Mouse (Mus musculus): ENCODE data around the gene Pik3c2g.

Gene Pik3c2g

DNA sequence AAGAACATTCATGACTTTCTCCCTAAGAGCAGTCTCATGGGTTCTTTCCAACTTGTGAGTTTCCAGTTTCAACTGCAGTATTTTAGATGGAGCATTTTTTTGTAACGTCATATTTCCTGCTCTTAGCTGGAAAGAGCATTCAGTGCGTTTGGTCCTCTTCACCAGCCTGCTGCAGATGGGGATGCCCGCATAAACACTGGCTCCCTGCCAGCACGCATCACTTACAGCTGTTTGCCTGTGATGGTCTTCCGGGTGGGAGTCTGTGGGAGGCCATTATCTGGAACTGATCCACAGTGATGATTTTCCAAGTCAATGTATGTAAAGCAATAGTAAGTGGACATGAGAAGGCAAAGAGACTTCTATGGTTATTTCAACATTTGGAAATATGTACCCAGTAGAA is 151.3 kb downstream of the Pik3c2g start:
- DNase-seq = no peak

DNA sequence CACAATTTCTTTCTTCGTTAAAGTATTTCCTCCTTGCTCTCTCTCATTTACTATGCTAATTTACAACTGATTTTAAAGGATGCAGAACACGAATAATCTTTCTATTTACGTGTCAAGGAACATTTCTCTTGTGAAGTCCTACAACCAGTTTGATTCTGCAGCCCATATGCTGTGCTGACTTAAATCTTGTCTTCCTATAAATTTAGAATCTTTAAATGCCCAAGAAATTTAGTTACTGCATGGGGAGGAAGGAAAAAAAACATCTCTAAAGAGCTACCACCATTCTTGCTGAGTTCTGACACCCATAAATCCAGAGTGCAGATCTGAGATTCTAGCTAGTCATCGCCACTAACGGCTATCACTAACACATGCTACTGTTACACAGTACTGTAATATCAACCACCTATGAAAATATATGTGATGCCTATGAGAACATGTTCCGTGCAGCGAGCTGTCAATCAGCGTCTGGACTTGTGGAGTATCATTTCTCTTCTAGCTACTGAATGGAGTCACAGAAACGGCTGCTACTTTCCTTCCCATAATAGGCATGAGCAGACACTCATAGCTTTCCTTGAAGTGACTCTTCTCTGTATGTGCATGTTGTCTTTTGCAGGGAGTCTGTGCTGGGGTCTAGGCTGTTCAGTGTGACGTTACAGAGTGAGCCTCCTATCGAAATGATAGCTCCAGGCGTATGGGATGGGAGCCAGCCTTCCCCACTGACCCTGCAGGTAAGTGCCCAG is 155.8 kb downstream of the Pik3c2g start:
- DNase-seq = no peak

DNA sequence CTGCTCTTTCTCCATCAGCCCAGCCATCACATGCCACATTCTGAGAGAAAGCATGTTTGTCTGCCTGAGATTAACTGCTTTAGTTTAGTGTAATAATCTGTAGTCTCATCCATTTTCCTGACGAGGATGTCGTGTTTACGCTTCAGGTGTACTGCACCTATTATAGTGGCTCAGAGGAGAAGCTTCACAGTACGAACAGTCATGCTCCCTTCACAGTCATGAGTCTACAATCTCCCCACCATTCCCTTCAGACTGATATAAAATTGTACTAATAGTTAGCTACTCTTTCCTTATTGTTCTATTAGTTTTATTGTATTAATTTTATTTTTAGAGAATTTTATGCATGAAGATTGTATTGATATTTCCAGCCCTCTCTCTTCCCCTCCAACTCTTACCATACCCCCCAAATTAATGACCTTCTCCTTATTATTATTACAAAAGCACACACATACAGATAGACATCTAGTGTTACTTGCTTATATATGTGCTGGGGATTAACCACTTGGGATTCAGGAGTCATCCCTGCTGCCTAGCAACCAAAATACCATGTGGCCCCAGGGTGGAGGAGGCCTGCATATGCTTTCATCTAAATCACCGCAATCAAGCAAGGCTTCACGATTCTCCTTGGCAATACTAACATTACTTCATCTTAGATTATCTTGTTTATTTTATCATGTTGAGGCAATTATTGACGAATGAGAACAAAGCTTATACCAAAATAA is 159.9 kb downstream of the Pik3c2g start:
- no peak for DNase-seq

DNA sequence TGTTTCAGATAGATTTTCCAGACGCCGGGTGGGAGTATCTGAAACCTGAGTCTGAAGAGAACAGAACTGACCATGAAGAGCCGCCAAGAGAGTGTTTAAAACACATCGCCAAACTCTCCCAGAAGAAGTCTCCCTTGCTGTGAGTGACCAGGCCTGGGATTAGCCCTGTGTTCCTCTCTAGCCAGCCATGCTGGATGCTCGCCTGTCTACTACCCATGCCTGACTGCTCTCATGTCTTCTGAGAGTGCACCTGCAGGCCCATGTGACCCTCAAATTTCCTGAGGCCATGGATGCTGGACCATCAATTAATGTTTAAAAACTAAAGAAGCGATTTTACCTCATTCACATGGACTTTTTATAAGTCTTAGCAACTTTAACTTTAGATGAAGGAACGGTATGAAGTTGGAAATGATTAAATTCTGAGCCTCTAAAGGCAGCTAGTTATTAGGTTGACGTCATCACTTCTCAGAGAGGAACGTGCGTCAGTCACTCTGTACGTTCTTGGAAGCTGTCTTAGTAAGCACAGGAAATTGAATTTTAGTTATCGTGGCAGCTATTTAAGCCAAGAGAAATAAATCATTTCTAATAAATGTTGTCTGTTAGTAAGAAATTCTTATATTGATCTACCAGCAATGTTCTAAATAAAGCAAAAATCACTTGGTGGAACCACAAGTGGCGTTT is 161.2 kb downstream of the Pik3c2g start:
- DNase-seq = no peak

DNA sequence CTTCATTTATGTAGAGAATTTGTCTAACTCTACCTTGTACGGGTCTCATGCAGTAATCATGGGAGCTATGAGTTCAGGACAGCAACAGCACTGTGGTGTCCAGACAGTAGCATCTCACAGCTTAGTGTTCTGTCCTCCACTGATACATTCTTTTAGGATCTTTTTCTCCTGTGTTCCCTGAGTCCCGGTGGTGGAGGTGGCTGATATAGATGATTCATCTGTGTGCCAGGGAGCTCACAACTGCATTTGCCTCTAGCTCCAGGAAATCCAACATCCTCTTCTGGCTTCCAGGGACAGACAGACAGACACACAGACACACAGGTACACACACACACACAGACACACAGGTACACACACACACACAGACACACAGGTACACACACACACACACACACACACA is 163.6 kb downstream of the Pik3c2g start:
- DNase-seq = no peak

DNA sequence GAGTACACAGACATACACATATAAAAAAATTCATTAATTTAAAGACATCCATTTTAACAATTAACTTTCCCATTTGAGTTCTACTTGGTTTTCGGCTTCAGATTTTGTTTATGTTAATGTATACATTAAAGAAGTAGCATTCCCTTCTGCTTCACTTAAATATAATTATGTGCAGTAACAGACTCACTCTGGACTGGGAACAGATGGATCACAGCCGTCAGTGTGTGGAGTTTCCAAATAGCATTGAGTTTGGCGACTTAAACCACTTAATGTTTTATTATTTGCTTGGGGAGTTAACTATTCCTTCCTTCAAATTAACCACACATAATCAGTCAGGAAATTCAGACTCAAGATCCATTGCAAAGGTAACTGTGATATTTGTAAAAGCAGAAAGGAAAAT is 164.0 kb downstream of the Pik3c2g start:
- DNase-seq = no peak

DNA sequence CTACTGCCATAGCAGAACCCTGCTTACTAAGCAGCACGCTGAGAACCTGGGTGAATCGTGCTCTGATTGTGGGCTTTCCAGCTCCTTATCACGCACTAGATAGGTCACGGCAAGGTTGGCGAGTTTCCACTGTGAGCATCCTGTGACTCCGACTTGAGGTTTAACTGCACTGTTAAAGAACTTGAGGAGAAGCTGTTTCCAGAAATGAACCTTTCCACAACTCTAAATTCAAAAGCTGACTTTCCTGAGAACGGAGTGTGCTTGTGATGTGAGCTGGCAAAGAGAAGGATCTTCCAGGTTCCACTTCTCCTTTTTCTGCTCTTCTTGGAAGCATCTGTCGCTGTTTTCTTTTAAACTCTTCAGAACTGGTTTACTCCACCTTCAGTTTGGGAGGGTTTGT is 170.9 kb downstream of the Pik3c2g start:
- DNase-seq = no peak

DNA sequence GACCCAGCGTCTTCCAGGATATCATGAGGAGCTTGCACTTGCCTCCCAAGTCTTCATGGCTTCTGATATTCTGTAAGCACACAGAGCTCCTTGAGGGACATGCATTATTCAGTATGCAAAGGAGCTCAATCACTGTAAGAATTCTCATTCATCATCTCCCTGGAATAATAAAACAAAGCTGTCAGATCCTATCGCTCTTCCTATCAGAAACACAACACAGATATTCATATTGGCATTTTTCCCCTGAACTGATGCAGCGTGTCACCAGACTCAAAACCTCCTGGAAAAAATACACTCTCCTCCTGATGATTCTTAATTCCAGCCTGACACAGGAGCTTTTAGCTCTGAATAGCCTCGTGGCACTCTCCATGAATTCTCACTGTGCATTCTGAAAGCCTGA is 174.0 kb downstream of the Pik3c2g start:
- DNase-seq = no peak

DNA sequence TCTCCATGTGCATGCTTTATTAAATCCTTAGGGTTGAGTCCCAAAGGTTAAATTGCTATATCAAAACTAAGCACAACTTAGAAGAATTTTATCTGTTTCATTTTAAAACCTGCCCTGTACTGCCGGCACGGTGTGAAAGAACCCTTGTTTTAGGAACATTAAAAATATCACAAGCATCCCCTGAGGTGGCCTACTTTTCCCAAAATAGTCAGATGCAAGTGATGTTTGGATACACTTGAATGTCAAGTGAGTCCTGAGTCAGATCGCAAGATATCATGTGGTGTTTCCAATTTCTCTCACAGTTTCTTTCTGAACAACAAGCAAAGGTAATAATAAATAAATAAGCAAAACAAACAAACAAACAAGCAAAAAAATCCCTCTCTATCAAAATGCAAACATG is 177.4 kb downstream of the Pik3c2g start:
- no peak for DNase-seq

DNA sequence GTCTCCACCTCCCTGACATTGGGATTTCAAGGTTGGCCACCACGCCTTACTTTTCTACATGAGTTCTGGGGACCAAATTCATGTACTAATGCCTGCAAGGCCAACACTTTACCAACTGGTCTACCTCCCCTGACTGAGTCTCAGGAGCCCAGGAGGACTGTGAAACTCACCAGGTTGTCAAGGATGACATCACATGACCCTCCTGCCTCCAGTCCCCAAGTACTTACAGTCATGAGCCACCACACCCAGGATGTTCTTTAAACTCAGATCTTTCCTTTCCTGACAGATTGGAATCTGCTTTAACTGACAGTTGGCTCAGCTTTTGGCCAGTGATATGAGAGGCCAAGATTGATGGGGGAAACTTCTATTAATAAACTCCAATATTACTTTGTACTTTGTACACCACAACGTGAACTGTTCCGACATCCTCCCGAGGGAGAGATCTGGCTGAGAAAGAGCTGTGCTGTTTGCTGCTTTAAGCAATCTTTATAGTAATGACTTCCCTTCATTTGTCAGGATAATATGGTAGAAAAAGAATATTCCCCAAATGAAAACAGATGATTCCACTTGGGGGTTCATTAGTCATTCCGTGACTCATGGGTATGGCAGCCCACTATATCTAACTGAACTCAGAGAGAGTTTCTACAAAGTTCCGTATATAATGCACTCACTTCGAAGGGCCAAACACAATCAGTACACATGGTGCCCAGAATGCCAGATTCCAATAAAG is 182.9 kb downstream of the Pik3c2g start:
- DNase-seq = no peak

DNA sequence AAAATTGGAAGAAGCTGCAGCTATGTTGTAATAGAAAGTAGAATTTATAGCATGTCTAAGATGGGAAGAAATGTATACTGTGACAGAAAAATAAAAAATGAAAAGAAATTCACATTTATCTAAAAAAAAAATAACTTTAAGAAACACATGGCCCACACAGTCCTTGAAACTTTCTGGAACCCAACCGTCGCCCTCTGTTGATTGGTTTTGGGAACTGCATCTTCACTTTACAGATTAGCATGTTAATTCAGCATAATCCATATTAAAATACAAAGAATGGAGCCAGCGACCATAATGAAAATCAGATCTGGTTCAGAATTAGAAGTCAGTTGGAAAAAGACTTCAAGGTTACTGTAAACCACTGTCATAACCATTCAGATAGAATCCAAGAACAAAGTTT is 183.5 kb downstream of the Pik3c2g start:
- no peak for DNase-seq

DNA sequence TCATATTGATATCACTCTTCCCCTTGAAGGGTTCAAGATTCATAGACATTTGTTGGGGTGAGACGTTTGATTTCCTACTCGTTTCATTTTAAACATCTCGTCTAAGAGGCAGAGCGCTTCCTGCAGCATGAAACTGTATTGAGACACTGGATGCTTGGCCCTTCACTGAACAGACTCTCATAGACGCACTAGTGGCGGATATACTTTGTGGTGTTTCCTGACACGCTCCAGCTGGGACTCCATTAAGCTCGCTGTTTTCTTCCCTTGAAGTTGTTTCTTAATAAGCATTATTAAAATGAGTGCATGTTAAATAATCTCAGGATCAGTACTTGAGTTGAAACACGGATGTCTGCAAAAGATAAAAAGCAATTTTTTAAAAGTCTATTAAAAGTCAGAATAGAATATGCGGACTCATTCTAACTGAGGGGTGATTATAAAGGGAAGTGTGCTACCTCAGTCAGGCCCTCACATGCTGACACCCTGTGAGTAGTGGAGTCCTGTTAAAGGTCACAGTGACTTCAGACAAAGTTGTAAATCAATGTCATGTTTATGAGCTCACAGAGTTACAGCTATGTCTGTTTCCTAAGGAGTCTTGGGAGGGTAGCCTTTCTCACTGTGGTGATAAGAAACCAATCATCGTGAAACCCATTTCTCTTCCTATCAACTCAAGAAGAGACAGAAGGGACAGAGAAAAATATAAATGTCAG is 190.7 kb downstream of the Pik3c2g start:
- DNase-seq = no peak

DNA sequence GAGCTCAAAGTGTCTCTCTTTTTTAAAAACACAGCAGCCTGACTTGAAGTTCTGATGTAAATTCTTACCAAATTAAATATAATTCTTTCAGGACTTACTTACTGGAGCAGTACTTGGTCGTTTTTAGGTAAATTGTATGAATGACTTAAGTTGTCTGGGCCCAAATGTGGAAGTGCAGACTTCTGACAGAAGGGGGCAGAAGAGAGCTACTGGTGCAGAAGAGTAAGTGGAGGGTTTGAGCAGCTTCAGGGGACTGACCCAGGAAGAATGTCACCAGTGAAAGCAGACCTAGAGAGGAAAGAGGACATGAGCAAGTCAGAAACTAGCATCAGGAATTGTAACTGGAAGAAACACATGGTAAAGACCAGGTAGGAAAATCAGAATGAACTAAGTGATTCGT is 193.0 kb downstream of the Pik3c2g start:
- DNase-seq = no peak

DNA sequence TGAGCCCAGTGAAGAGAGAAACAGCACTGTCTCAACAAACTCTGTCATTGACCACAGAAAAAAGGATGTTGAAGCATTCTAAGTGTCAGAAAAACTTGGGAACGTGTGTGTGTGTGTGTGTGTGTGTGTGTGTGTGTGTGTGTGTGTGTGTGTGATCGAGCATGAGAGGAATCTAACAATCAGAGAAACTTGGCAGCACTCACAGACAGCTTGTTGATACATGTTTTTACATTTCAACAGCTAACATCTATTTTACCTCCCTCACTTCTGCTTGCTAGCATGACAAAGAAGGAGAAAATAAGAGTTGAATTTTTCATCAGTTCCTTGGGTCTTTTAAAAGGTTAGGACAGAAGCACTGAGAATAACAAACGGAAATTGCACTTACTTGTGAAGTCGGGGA is 202.5 kb downstream of the Pik3c2g start:
- DNase-seq = no peak

DNA sequence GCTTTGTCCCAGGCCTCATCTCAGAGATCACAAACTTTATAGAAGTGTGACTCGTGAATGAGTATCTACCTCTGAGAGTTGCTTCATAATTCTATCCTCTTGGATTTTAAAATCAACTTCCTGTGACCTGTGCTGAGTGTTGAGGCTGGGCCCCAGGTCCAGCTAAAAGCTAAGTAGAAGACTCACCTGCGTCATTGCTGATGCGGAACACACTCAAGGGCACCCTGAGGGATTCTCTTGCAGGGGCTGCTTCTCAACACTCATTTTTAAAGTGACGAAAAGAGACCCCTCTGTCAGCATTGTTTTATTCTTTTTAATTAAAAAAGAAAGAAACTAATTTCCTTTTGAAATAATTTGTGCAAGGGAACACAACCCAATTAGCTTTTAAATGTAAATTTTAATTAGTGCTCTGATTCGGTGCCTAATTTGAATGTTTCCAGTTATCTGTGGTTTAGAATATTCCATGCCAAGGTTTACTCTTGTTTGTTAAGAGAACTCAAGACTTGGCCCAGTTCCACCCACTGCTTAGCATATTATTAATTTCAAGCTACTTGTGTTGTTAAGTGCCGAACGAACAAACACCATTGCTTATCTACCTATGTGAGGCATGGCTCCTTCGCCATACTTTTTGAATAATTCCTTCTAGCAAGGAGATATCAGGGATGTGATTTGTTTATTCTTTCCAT is 212.7 kb downstream of the Pik3c2g start:
- DNase-seq = no peak

DNA sequence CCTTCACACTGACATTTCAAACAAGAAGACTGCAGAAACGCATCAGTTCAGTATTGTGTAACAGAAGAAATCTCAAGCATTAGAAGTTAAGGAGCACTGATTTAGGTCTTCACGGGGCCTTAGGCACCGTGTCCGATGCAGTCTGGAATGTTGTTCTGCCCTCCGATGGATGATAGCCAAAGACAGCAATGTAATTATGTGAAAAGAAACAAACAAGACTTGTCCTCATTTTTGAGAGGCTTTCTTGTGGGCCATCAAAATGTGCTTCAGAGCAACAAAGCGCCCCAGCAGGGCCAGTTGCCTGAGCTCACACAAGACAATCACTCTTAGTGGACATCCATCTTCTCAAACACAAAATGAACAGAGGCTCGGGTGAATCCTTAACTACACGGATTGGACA is 234.9 kb downstream of the Pik3c2g start:
- DNase-seq = no peak

DNA sequence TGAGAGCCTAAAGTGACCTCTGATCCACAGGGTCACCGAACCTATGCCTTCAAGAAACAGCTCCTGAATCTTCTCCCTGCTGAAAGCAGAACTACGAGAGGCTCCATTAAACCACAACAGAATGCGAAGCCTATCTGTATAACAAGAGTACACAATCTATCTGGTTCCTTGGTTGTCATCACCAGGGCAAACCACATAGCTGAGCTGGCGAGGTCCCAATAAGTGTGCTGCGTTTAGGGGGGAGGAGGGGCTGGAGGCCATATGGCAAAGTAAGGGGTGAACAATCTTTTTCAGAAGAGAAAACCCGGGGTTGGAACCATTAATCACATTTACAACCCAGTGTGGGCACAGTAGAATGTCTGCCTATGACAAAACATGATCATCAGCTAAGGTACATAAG is 251.2 kb downstream of the Pik3c2g start:
- DNase-seq = no peak

DNA sequence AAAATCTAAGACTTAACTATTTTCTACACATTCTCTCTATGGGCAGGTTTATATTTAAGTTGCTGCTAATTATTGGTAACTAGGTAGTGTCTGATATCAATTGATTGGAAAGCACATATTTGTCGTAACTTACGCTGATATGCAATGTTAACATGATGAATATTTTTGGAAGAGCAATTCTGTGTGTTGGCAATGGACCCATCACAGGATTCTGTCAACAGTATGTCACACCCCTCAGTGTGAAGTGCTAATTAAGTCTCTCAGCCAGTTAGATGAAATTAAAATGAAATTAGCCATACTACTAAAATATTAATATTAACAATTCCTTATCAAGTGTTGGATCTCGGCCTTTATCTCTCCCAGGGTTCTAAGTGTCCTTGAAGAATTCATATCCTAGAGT is 251.7 kb downstream of the Pik3c2g start:
- DNase-seq = no peak

DNA sequence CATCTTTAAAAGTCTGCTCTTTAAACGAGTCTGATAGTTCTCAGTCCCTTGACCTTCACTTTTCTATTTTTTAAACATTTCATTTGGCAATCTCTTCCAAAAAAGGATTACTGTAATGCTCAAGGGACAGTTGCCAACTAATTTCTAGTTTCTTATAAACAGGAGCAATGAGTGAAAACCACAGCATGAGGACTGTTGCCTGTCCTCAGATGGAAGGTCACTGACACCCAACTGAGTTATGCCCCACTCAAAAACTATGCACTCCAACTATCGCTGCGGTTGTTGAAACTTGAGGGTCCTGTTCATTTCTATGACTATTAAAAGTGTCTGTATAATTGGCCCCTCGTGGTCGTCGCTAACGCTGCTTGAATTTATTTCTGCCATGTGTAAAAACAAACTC is 252.9 kb downstream of the Pik3c2g start:
- no peak for DNase-seq

DNA sequence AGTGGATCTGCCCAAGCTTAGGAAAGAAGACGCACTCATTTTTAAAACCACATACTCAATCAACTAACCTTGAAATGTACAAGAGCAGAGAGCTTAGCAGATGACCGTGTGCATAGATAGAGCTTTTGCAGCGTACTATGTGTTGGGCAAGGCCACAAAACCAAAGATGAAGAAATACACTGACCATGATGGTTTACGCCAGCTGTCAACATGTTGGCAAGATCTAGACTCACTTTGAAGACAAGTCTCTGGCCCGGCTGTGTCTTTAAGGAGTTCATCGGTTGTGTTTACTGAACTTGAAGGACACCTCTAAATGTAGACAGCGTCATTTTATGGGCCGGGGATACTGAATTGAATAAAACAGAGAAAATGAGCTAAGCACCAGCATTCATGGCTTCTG is 254.3 kb downstream of the Pik3c2g start:
- no peak for DNase-seq

DNA sequence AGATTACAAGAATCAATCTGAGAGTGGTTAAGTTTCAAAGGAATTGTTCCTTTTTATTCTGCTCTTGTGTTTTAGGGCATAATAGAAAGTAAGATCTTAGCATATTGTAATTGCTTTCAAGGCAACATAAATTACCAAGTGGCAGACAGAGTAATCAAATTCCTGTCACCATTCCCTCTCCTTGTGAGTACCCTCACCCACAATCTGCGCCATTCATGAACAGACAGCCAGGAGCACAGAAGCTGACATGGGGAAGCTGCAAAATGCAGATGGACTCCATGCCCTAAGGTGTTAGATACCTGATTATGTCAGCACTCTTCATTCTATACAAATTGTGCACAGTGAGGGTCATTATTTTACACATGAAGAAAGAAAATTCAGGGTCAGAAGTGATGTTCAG is 255.6 kb downstream of the Pik3c2g start:
- no peak for DNase-seq

DNA sequence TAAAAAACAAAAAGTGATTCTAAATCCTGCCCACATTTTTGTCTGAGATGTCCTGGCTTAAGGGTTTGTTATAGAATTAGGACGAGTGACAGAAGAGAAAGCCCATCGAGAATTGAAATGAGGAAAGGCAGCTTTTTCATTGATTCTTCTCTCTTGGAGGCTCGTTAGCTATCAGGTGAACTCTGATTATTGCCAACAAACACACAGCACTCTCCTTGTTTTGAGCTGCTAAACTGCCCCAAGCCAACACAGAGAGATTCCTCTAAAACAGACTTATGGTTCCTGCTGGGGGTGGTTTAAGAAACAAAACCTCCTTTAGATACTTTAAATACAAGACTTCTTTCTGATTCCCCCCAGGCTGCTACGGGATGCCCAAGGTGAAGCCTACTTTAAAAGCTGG is 256.5 kb downstream of the Pik3c2g start:
- no peak for DNase-seq
